Mouse (Mus musculus) midbrain, embryonic 12.5 days (tissue): Measurements from ENCODE around the gene Fcgrt. TPM values are rescaled to one million over a fixed set of nuclear protein-coding genes. Genes with fewer than 3 reads are reported as not detected.
"Not testable (repeated sequence)": the region's sequence is repeated elsewhere in the genome, so short reads cannot be mapped to it uniquely, and the experiment has no call there.

Experiments used
- ATAC-seq: fragments of 200-750 bp; cut with Nextera tagmentation; 2 replicates; pipeline ENCODE4 v1.8.0; 2017; ENCODE audit warnings: low read depth, moderate TSS enrichment, moderate library complexity; ENCODE audit not compliant: low FRiP score
- H3K27ac ChIP-seq: fragments of 300-500 bp; sonication (generic); replicated peaks from 2 replicates; pipeline ENCODE4 v1.5.1; 2016; ENCODE audit warnings: mild to moderate bottlenecking
- H3K27me3 ChIP-seq: fragments of 300-500 bp; sonication (generic); 2 replicates; pipeline ENCODE4 v1.6.1; 2016; ENCODE audit warnings: mild to moderate bottlenecking
- H3K36me3 ChIP-seq: fragments of 300-500 bp; sonication (generic); 2 replicates; pipeline ENCODE4 v1.6.1; 2016
- H3K4me1 ChIP-seq: fragments of 300-500 bp; sonication (generic); 2 replicates; pipeline ENCODE4 v1.6.1; 2016
- H3K4me2 ChIP-seq: fragments of 300-500 bp; sonication (generic); replicated peaks from 2 replicates; pipeline ENCODE4 v1.6.1; 2016; ENCODE audit warnings: mild to moderate bottlenecking, moderate library complexity
- H3K4me3 ChIP-seq: fragments of 300-500 bp; sonication (generic); 2 replicates; pipeline ENCODE4 v1.5.1; 2016; ENCODE audit warnings: mild to moderate bottlenecking
- H3K9ac ChIP-seq: fragments of 300-500 bp; sonication (generic); replicated peaks from 2 replicates; pipeline ENCODE4 v1.6.1; 2016; ENCODE audit warnings: mild to moderate bottlenecking, moderate library complexity
- H3K9me3 ChIP-seq: fragments of 300-500 bp; sonication (generic); 2 replicates; pipeline ENCODE4 v1.6.1; 2016; ENCODE audit warnings: mild to moderate bottlenecking
- WGBS: fragments of 180-500 bp; shearing (Covaris S2); methylation state at CpG from one replicate; pipeline ENCODE4 v1.1.7; 2016; 5-methylcytosine and 5-hydroxymethylcytosine counted together
- polyA plus RNA-seq: library from polyadenylated mRNA; unstranded; fragments of >200 nt; fragmentation: Nextera tagmentation; extraction: Ambion mirVana; gene quantifications from 2 replicates; pipeline ENCODE4 v1.2.1, GENCODE M21; 2016

Gene Fcgrt
- polyA plus RNA-seq, 1 experiment from 2014 or later = 25.9 TPM

DNA sequence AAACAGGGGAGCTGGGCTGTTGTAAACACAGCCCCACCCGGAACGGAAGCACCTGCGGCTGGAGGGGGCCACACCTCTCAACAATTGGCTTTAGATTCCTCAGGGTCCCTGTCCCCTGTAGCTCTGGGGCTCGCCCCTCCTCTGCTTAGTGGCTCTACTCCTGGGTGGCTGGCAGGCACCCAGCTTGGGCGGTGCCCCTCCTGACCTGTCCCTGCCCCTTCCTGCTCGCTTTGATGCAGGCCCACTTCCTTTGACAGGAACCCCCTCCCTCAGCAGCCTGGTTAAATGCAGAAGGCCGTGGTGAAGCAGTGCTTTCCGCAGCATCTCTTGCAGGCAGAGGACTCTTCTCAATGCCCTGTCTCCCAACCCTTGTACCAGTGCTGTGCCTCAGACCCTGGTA, 17.8 kb upstream of the Fcgrt start:
- WGBS = 81% methylated on average over 8 of the region's 8 CpGs
- H3K9ac ChIP-seq = no peak overlapping the region
- peaks cover 38% of the 10 kb centered on the region for H3K4me1 ChIP-seq
- H3K27ac ChIP-seq = no peak overlapping the region
- H3K4me2 ChIP-seq = no peak overlapping the region
- 0 out of 2 replicates have a peak overlapping the region, but pooled peaks have one; percentile 9 for H3K4me3 ChIP-seq
- H3K9me3 ChIP-seq = no peaks in the 10 kb centered on the region
- no peaks in the 10 kb centered on the region for H3K27me3 ChIP-seq
- ATAC-seq = no peak
- H3K36me3 ChIP-seq = peaks cover 71% of the 10 kb centered on the region

DNA sequence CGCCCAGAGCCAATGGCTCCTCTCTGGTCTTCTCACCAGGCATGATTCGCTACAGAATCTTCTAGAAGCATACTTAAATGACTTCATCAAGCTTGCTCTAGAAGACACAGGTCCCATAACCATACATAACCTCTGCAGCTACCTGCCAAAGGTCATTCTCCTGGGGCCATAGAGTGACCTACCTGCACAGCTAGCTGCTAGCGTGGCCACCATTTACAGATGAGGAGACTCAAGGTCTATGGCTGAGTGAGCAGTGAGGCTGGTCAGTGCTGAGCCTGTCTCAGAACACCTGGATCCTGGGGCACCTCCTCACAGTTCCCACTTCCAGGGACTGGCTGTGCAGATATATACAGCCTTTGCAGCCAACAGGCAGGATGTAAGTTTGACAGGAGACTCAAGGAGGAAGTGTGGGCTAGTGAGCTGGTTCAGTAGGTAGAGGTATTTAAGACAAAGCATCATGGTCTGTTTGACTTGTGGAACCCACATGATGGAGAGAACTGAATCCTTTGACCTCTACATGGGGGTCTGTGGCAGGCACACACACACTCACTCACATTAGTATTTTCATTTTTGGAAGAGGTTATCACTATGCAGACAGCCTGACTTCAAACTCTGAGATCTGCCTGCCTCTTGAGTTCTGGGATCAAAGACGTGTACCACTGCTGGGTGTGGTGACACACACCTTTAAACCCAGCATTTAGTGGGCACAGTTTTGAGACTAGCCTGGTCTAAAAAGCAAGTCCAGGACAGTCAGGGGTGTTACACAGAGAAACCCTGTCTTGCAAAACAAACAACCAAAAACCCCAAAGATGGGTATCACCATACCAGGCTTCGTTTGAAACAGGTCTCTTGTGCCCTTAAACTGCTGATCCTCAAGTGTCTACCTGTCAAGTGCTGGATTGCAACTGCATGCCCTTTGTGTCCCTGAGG, 16.4 kb upstream of the Fcgrt start:
- Histone ChIP-seq H3K9ac (no peak overlapping the region), H3K36me3 (peaks cover 57% of the 10 kb centered on the region), H3K9me3 (no peaks in the 10 kb centered on the region), H3K4me3 (no peak overlapping the region), H3K4me1 (peaks cover 27% of the 10 kb centered on the region), H3K4me2 (no peak overlapping the region), H3K27me3 (no peaks in the 10 kb centered on the region), H3K27ac (no peak overlapping the region)
- 82% methylated on average over 5 of the region's 5 CpGs for WGBS
- no peak for ATAC-seq

DNA sequence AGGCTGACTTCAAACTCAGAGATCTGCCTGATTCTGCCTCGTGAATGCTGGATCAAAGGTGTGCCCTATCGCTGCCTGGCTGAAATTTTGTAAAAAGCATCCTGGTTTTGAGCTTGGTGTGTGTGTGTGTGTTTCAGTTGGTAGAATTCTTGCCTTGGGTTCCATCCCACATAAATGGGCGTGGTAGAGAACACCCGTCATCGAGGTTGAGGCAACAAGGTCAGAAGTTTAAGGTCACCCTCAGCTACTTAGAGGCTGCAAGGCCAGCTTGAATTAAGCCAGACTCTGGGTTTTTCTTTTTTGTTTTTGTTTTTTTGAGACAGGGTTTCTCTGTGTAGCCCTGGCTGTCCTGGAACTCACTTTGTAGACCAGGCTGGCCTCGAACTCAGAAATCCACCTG, 14.7 kb upstream of the Fcgrt start:
- peaks cover 54% of the 10 kb centered on the region for H3K36me3 ChIP-seq
- WGBS = 93% methylated on average over 6 of the region's 6 CpGs

DNA sequence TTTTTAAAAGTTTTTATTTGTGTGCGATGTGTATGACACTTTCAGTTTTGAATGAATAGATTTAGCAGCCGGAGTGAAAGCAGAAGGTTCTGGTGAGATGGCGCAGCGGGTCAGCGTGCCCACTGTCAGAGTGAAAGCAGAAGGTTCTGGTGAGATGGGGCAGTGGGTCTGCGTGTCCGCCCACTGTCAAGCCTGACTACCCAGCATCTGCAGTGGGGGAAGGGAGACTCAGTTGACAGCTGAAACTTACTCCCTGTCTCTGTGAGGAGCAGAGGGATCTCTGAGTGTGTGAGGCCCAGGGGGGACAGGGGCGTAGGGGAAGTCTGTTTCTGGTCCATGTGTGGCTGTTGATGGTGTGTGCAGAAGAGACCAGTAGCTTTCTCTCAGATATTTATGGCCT, 13.9 kb upstream of the Fcgrt start:
- Histone ChIP-seq H3K4me1 (peaks cover 11% of the 10 kb centered on the region; the same call in 1 of the 2 replicates), H3K9me3 (no peaks in the 10 kb centered on the region), H3K36me3 (peaks cover 48% of the 10 kb centered on the region), H3K27ac (0 out of 2 replicates have a peak overlapping the region, but pooled peaks have one; percentile 1), H3K27me3 (no peaks in the 10 kb centered on the region), H3K9ac (no peak overlapping the region), H3K4me2 (no peak overlapping the region), H3K4me3 (no peak overlapping the region)
- no peak for ATAC-seq
- 78% methylated on average over 8 of the region's 8 CpGs for WGBS

More for the DNA sequence above, 14.7 kb upstream of the Fcgrt start:
- no peak overlapping the region for H3K4me2 ChIP-seq
- no peaks in the 10 kb centered on the region for H3K27me3 ChIP-seq
- no peak for ATAC-seq
- H3K27ac ChIP-seq = 0 out of 2 replicates have a peak overlapping the region, but pooled peaks have one; percentile 1
- no peaks in the 10 kb centered on the region for H3K9me3 ChIP-seq
- H3K9ac ChIP-seq = no peak overlapping the region
- H3K4me3 ChIP-seq = no peak overlapping the region
- peaks cover 19% of the 10 kb centered on the region for H3K4me1 ChIP-seq

DNA sequence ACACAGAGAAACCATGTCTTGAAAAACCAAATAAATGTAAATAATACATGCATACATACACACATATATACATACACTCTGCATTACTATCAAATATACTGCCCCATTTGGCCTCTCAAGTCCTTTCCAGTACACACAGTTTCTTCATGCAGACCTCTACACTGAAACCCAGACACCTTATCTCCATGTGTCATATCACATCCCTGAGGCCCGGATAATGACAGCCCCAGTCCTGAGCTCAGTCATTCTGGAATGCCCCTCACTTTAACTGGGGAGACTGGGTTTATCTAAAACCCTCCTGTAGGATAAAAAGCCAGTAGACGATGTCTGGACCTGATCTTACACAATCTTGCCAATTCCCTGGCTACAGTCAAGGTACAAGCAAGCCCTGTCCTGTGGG, 9.8 kb upstream of the Fcgrt start:
- no peaks in the 10 kb centered on the region for H3K27me3 ChIP-seq
- WGBS = 88% methylated on average over 2 of the region's 2 CpGs
- H3K9ac ChIP-seq = no peak overlapping the region
- 0 out of 2 replicates have a peak, but pooled peaks cover 10% of the 10 kb centered on the region for H3K36me3 ChIP-seq
- no peaks in the 10 kb centered on the region for H3K4me1 ChIP-seq
- no peak overlapping the region for H3K4me3 ChIP-seq
- H3K27ac ChIP-seq = no peak overlapping the region
- no peaks in the 10 kb centered on the region for H3K9me3 ChIP-seq
- H3K4me2 ChIP-seq = no peak overlapping the region
- no peak for ATAC-seq

DNA sequence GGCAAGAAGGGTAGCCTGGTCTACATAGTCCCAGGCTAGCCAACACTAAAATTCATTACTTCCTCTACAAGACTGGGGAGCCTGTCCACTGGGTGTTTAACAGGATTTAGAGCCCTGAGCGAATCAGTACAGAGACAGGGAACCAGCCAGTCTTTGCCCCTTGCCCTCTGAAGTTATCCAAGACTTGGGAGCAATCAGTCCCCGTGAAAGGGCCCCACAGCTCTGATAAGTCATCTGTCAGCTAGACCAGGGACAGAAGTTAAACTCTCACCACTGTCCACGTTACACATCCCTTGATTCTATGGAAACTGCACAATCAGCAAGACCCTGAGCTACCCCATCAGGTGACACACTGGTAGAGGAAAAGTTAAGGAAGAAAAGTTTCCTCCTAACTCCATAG, 8.9 kb upstream of the Fcgrt start:
- H3K36me3 ChIP-seq = 0 out of 2 replicates have a peak, but pooled peaks cover 1% of the 10 kb centered on the region
- H3K9me3 ChIP-seq = no peaks in the 10 kb centered on the region
- no peak for ATAC-seq
- WGBS = 79% methylated on average over 3 of the region's 3 CpGs
- H3K4me2 ChIP-seq = no peak overlapping the region
- H3K27ac ChIP-seq = no peak overlapping the region
- no peaks in the 10 kb centered on the region for H3K27me3 ChIP-seq
- no peak overlapping the region for H3K4me3 ChIP-seq
- H3K9ac ChIP-seq = no peak overlapping the region
- H3K4me1 ChIP-seq = no peaks in the 10 kb centered on the region

DNA sequence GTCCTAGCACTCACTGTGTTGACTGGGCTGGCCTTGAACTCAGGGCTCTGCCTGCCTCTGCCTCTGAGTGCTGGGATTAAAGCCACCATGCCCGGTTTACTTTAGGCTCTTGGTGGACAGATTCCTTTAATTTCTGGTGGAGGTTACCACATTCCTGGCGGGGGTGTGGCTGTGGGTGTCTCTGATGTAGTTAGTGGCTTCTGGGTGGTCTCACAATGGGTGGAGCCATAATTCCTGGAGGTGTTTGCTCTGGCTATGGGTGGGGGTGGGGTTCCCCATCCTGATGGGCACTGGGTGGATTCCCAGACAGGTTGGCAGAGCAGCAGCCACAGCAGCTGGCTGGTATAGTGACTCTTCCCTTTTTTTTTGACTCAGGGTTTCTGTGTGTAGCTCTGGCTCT, 8.3 kb upstream of the Fcgrt start:
- no peaks in the 10 kb centered on the region for H3K9me3 ChIP-seq
- no peak overlapping the region for H3K4me3 ChIP-seq
- H3K36me3 ChIP-seq = no peaks in the 10 kb centered on the region
- no peaks in the 10 kb centered on the region for H3K27me3 ChIP-seq
- 67% methylated on average over 2 of the region's 2 CpGs for WGBS
- no peak for ATAC-seq
- no peaks in the 10 kb centered on the region for H3K4me1 ChIP-seq
- no peak overlapping the region for H3K27ac ChIP-seq
- no peak overlapping the region for H3K4me2 ChIP-seq
- H3K9ac ChIP-seq = no peak overlapping the region

DNA sequence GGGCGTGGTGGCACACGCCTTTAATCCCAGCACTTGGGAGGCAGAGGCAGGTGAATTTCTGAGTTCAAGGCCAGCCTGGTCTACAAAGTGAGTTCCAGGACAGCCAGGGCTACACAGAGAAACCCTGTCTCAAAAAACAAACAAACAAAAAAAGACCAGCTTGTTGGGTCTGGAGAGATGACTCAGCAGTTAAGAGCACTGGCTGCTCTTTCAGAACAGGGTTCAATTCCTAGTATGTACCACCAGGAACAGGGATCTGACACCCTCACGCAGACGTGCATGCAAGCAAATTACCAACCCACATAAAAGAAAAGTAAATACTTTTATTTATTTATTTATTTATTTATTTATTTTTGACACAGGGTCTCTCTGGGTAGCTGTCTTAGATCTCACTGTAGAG, 6.4 kb upstream of the Fcgrt start:
- not testable (repeated sequence) for H3K27ac ChIP-seq, H3K27me3 ChIP-seq, H3K4me2 ChIP-seq, H3K36me3 ChIP-seq, ATAC-seq, H3K4me1 ChIP-seq, H3K9ac ChIP-seq, H3K4me3 ChIP-seq, H3K9me3 ChIP-seq
- WGBS = 91% methylated on average over 4 of the region's 4 CpGs

DNA sequence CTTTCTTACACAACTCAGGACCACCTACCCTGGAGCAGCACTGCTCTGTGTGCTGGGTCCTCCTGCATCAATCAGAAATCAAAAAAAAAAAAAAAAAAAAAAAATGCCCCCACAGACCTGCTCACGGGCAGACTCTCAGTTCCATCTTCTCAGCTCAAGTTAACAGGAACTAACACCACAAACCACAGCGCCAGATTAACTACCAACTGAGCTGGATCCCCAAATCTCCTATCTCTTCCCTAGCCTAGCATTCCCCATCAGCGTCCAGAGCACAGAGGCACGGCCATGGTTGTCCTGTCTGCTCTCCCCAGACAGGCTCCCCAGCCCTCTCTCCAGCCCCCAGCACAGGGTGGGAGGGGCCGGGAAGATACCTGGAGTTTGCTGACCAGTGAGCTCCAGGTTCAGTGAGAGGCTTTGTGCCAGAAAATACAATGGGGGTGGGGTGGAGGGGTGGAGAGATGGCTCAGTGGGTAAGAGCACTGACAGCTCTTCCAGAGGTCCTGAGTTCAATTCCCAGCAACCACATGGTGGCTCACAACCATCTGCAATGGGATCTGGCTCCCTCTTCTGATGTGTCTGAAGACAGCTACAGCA, 3.5 kb upstream of the Fcgrt start:
- H3K4me3 ChIP-seq = no peak overlapping the region
- no peak overlapping the region for H3K4me2 ChIP-seq
- no peaks in the 10 kb centered on the region for H3K36me3 ChIP-seq
- H3K27ac ChIP-seq = no peak overlapping the region
- no peaks in the 10 kb centered on the region for H3K27me3 ChIP-seq
- H3K9ac ChIP-seq = no peak overlapping the region
- peaks cover 6% of the 10 kb centered on the region; the same call in 1 of the 2 replicates for H3K4me1 ChIP-seq
- H3K9me3 ChIP-seq = no peaks in the 10 kb centered on the region
- ATAC-seq = no peak
- WGBS = 46% methylated on average over 5 of the region's 5 CpGs

DNA sequence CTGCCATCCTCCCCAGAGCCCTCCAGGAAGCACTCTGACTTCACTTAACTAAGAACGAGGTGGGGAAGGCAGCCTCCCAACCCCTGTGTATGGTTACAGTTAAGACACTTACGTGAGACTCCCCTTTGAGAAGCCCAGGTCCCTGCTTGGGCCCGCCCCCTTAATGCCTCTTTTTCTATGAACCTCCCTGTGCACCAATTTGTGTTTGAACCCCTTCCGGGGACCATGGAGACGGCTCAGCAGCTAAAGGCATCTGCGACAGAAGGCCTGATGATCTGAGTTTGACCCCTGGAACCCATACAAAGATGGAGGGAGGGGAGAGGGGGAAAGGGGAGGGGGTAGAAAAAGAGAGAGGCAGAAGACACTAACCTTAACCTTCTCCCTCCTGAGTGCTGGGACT, 2.8 kb upstream of the Fcgrt start:
- Histone ChIP-seq H3K9ac (no peak overlapping the region), H3K4me2 (no peak overlapping the region), H3K4me1 (peaks cover 6% of the 10 kb centered on the region; the same call in 1 of the 2 replicates), H3K27me3 (no peaks in the 10 kb centered on the region), H3K36me3 (no peaks in the 10 kb centered on the region), H3K27ac (no peak overlapping the region), H3K4me3 (no peak overlapping the region), H3K9me3 (no peaks in the 10 kb centered on the region)
- WGBS = 12% methylated on average over 6 of the region's 6 CpGs
- ATAC-seq = no peak

DNA sequence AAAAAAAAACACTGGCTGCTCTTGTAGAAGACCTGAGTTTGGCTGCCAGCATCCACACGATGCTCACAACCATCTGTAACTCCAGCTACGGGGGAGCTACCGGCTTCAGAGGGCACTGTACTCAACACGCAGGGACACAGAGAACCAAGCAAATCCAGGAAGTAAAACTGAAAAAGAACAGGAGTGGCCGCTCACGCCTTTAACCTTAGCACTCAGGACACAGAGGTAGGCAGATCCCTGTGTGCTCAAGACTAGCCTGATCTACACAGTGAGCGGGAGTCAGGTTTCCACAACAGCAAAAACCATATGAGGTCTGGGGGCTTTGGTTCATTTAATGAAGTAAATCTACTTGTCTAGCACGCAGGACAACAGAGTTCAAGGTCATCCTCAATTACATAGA, 1.8 kb upstream of the Fcgrt start:
- H3K9ac ChIP-seq = no peak overlapping the region
- H3K27me3 ChIP-seq = no peaks in the 10 kb centered on the region
- WGBS = 82% methylated on average over 8 of the region's 8 CpGs
- H3K4me2 ChIP-seq = no peak overlapping the region
- H3K4me3 ChIP-seq = no peak overlapping the region
- H3K4me1 ChIP-seq = peaks cover 6% of the 10 kb centered on the region; the same call in 1 of the 2 replicates
- no peak for ATAC-seq
- H3K9me3 ChIP-seq = no peaks in the 10 kb centered on the region
- H3K27ac ChIP-seq = no peak overlapping the region
- no peaks in the 10 kb centered on the region for H3K36me3 ChIP-seq

DNA sequence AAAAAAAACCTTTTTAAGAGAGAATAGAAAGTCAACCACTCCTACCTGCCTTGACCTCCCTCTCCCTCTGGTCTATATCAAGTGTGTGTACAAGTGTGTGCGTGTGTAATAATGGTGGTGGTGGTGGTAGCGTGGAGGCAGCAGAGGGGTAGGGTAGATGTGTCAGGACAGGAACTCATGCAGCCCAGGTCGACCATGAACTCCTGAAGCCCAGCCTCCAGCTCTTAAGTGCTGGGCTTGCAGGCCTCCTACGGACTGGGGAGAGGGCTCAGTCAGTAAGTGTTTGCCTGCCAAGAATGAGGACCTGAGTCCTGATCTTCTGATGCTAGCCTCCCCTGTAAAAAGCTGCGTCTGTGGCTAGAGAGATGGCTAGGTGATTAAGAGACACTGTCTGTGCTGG, 1.3 kb upstream of the Fcgrt start:
- H3K4me3 ChIP-seq = no peak overlapping the region
- no peaks in the 10 kb centered on the region for H3K27me3 ChIP-seq
- H3K9me3 ChIP-seq = no peaks in the 10 kb centered on the region
- no peak for ATAC-seq
- peaks cover 6% of the 10 kb centered on the region; the same call in 1 of the 2 replicates for H3K4me1 ChIP-seq
- H3K9ac ChIP-seq = no peak overlapping the region
- H3K36me3 ChIP-seq = no peaks in the 10 kb centered on the region
- 80% methylated on average over 5 of the region's 5 CpGs for WGBS
- no peak overlapping the region for H3K4me2 ChIP-seq
- H3K27ac ChIP-seq = no peak overlapping the region
